Mouse (Mus musculus): Measurements from ENCODE around the gene Tex101. TPM values are rescaled to one million over a fixed set of nuclear protein-coding genes. Genes with fewer than 3 reads are reported as not detected.

Gene Tex101
- polyA plus RNA-seq (2012; rRNA removed): not detected in 2 replicates

GRCm38 (mm10) chr7:24676575-24676974, at the start of gene Tex101:
Tex101 (minus strand) TSS chr7:24676675.

GRCm38 (mm10) chr7:24708832-24709292, 32.4 kb upstream of the Tex101 start, which contains the start of gene BC049730:
BC049730 (plus strand) TSS chr7:24709242.

GRCm38 (mm10) chr7:24636264-24636663, 40.2 kb downstream of the Tex101 start, which contains the start of gene Lypd3:
Lypd3 (plus strand) TSS chr7:24636550.

Other genes with a start within 250 kb of the Tex101 start
- gene Irgc1, start 224.4 kb downstream of the Tex101 start, polyA plus RNA-seq (2012; rRNA removed): 0.03 and 0.04 TPM in 2 replicates
- 16.9 and 29.3 TPM in 2 replicates for gene Plaur, start 214.2 kb downstream of the Tex101 start, polyA plus RNA-seq (2012; rRNA removed)
- 8.2 and 13.7 TPM in 2 replicates for gene Cadm4, start 194.7 kb downstream of the Tex101 start, polyA plus RNA-seq (2012; rRNA removed)
- 14.6 and 33.0 TPM in 2 replicates for gene Zfp428, start 169.7 kb downstream of the Tex101 start, polyA plus RNA-seq (2012; rRNA removed)
- not detected in 2 replicates for gene AC161166.1, start 164.2 kb downstream of the Tex101 start, polyA plus RNA-seq (2012; rRNA removed)
- 8.1 and 9.0 TPM in 2 replicates for gene Irgq, start 146.0 kb downstream of the Tex101 start, polyA plus RNA-seq (2012; rRNA removed)
- gene Pinlyp, start 130.6 kb downstream of the Tex101 start, polyA plus RNA-seq (2012; rRNA removed): 37.2 and 46.2 TPM in 2 replicates
- gene Xrcc1, start 130.4 kb downstream of the Tex101 start, polyA plus RNA-seq (2012; rRNA removed): 16.4 and 20.3 TPM in 2 replicates
- 167 and 181 TPM in 2 replicates for gene Ethe1, start 89.1 kb downstream of the Tex101 start, polyA plus RNA-seq (2012; rRNA removed)
- gene Zfp575, start 89.0 kb downstream of the Tex101 start, polyA plus RNA-seq (2012; rRNA removed): 1.9 and 3.4 TPM in 2 replicates
- 5.6 and 8.8 TPM in 2 replicates for gene Phldb3, start 65.9 kb downstream of the Tex101 start, polyA plus RNA-seq (2012; rRNA removed)
- gene Lypd3, start 40.1 kb downstream of the Tex101 start, polyA plus RNA-seq (2012; rRNA removed): 168 and 173 TPM in 2 replicates
- gene BC049730, start 32.6 kb upstream of the Tex101 start, polyA plus RNA-seq (2012; rRNA removed): not detected in 2 replicates
- not detected in 2 replicates for gene Gm4763, start 50.2 kb upstream of the Tex101 start, polyA plus RNA-seq (2012; rRNA removed)
- 2.9 and 3.4 TPM in 2 replicates for gene Cd177, start 83.6 kb upstream of the Tex101 start, polyA plus RNA-seq (2012; rRNA removed)
- gene Ceacam10, start 100.5 kb upstream of the Tex101 start, polyA plus RNA-seq (2012; rRNA removed): 3.0 and 3.4 TPM in 2 replicates
- 0.25 and 0.78 TPM in 2 replicates for gene Gm9844, start 185.5 kb upstream of the Tex101 start, polyA plus RNA-seq (2012; rRNA removed)
- not detected in 2 replicates for gene Lypd4, start 193.3 kb upstream of the Tex101 start, polyA plus RNA-seq (2012; rRNA removed)
- not detected in 2 replicates for gene Dmrtc2, start 193.4 kb upstream of the Tex101 start, polyA plus RNA-seq (2012; rRNA removed)
- 211 and 227 TPM in 2 replicates for gene Rps19, start 207.7 kb upstream of the Tex101 start, polyA plus RNA-seq (2012; rRNA removed)
- 0.43 and 0.72 TPM in 2 replicates for gene Cd79a, start 220.7 kb upstream of the Tex101 start, polyA plus RNA-seq (2012; rRNA removed)
- gene Arhgef1, start 226.2 kb upstream of the Tex101 start, polyA plus RNA-seq (2012; rRNA removed): 90.9 and 91.2 TPM in 2 replicates

Measured in stomach, adult 2 months (tissue).